Mouse (Mus musculus) heart, embryonic 14.5 days (tissue): Measurements from ENCODE around the gene Rcbtb2. TPM values are rescaled to one million over a fixed set of nuclear protein-coding genes. Genes with fewer than 3 reads are reported as not detected.

Source experiments
- ATAC-seq: fragments of 200-750 bp; cut with Nextera tagmentation; 2 replicates; pipeline ENCODE4 v1.8.0; 2017; ENCODE audit warnings: low read depth, moderate TSS enrichment; ENCODE audit not compliant: insufficient number of reproducible peaks, insufficient read depth, low FRiP score
- H3K27ac ChIP-seq, 2 experiments: fragments of 200-500 bp in 1 of 2; fragments of 300-500 bp in 1 of 2; sonication (generic) in 1 of 2; replicated peaks in 1 of 2; 2 replicates each; pipeline ENCODE4 v1.5.1; 2012 to 2014; ENCODE audit warnings: low read depth in 2 of 2, low read length in 2 of 2, control low read depth in 1 of 2, mild to moderate bottlenecking in 1 of 2, mixed read lengths in 1 of 2; ENCODE audit not compliant: control insufficient read depth in 1 of 2, insufficient read depth in 1 of 2
- H3K27me3 ChIP-seq: fragments of 300-500 bp; sonication (generic); 2 replicates; pipeline ENCODE4 v1.6.1; 2014; ENCODE audit warnings: mild to moderate bottlenecking, low read length, control low read depth; ENCODE audit not compliant: control insufficient read depth, insufficient read depth
- H3K36me3 ChIP-seq: fragments of 300-500 bp; sonication (generic); 2 replicates; pipeline ENCODE4 v1.6.1; 2014; ENCODE audit warnings: mild to moderate bottlenecking, control low read depth, low read length, mixed read lengths; ENCODE audit not compliant: control insufficient read depth, insufficient read depth
- H3K4me1 ChIP-seq, 2 experiments: fragments of 200-500 bp in 1 of 2; fragments of 300-500 bp in 1 of 2; sonication (generic) in 1 of 2; 2 replicates each; pipeline ENCODE4 v1.6.1; 2012 to 2014; ENCODE audit warnings: low read length in 2 of 2, control low read depth in 1 of 2, mixed read lengths in 1 of 2; ENCODE audit not compliant: control insufficient read depth in 2 of 2, insufficient read depth in 2 of 2
- H3K4me2 ChIP-seq: fragments of 300-500 bp; sonication (generic); 2 replicates; pipeline ENCODE4 v1.6.1; 2014; ENCODE audit warnings: mild to moderate bottlenecking, low read length
- H3K4me3 ChIP-seq, 2 experiments: fragments of 200-500 bp in 1 of 2; fragments of 300-500 bp in 1 of 2; sonication (generic) in 1 of 2; 2 replicates each; pipeline ENCODE4 v1.5.1; 2012 to 2014; ENCODE audit warnings: low read length in 2 of 2, mild to moderate bottlenecking in 2 of 2, control low read depth in 1 of 2, low read depth in 1 of 2, moderate library complexity in 1 of 2; ENCODE audit not compliant: control insufficient read depth in 1 of 2, insufficient read depth in 1 of 2
- H3K9ac ChIP-seq: fragments of 300-500 bp; sonication (generic); 2 replicates; pipeline ENCODE4 v1.6.1; 2014; ENCODE audit warnings: mild to moderate bottlenecking, low read length
- H3K9me3 ChIP-seq: fragments of 300-500 bp; sonication (generic); 2 replicates; pipeline ENCODE4 v1.6.1; 2016; ENCODE audit warnings: low read length, control low read depth; ENCODE audit not compliant: control insufficient read depth
- WGBS: fragments of 180-500 bp; shearing (Covaris S2); extraction: QIAGEN DNeasy Blood & Tissue Kit; methylation state at CpG from one replicate; pipeline ENCODE4 v1.1.7; 2014; 5-methylcytosine and 5-hydroxymethylcytosine counted together
- polyA plus RNA-seq: library from polyadenylated mRNA; unstranded; fragments of >200 nt; fragmentation: Nextera tagmentation; extraction: Ambion mirVana; gene quantifications from 2 replicates; pipeline ENCODE4 v1.2.1, GENCODE M21; 2014

The Rcbtb2 gene
- polyA plus RNA-seq, 1 experiment from 2014 or later, result 70.8 TPM

GRCm38 (mm10) chr14:73237848-73238321, 115.0 kb downstream of the Rcbtb2 start, which contains the start of gene Lpar6:
TSS of gene Lpar6 (plus strand) at chr14:73237895.
- peaks cover 2 to 23% of the 10 kb centered on the region in 2 experiments; a peak in 3 of 4 replicates for H3K4me1 ChIP-seq
- peak within 1 kb of the TSS; percentile 84 for H3K9ac ChIP-seq
- H3K36me3 ChIP-seq, result peaks cover 12% of the 10 kb centered on the region; the same call in 1 of the 2 replicates
- WGBS, result under 1% methylated on average over 19 of the region's 19 CpGs
- no peaks in the 10 kb centered on the region for H3K27me3 ChIP-seq
- H3K4me3 ChIP-seq, result peak within 1 kb of the TSS; percentile 53 to 87
- H3K9me3 ChIP-seq, result no peaks in the 10 kb centered on the region
- peak within 1 kb of the TSS; percentile 55 for H3K4me2 ChIP-seq
- peak; percentile 74 for ATAC-seq
- H3K27ac ChIP-seq, result peak within 1 kb of the TSS; percentile 87 to 98

GRCm38 (mm10) chr14:73238498-73239250, 115.8 kb downstream of the Rcbtb2 start:
- H3K9me3 ChIP-seq, result no peaks in the 10 kb centered on the region
- ATAC-seq, result peak; percentile 84
- peak overlapping the region; percentile 53 to 87 for H3K4me3 ChIP-seq
- H3K4me1 ChIP-seq, result peaks cover 2 to 23% of the 10 kb centered on the region in 2 experiments; a peak in 3 of 4 replicates
- peaks cover 12% of the 10 kb centered on the region; the same call in 1 of the 2 replicates for H3K36me3 ChIP-seq
- WGBS, result under 1% methylated on average over 20 of the region's 20 CpGs
- peak overlapping the region; percentile 87 to 98 for H3K27ac ChIP-seq
- peak overlapping the region; percentile 84 for H3K9ac ChIP-seq
- no peaks in the 10 kb centered on the region for H3K27me3 ChIP-seq
- H3K4me2 ChIP-seq, result peak overlapping the region; percentile 55

- peak overlapping the region; percentile 55 for H3K4me2 ChIP-seq
- peak overlapping the region; percentile 84 for H3K9ac ChIP-seq
- no peak for ATAC-seq
- H3K4me1 ChIP-seq, result peaks cover 1 to 21% of the 10 kb centered on the region in 2 experiments; a peak in 3 of 4 replicates
- H3K4me3 ChIP-seq, result peak overlapping the region; percentile 53 to 87
- peak overlapping the region; percentile 87 to 98 for H3K27ac ChIP-seq
- H3K27me3 ChIP-seq, result no peaks in the 10 kb centered on the region
- peaks cover 12% of the 10 kb centered on the region; the same call in 1 of the 2 replicates for H3K36me3 ChIP-seq
- 1% methylated on average over 6 of the region's 6 CpGs for WGBS
- H3K9me3 ChIP-seq, result no peaks in the 10 kb centered on the region
These were observed 116.5 kb downstream of the Rcbtb2 start for GRCm38 (mm10) chr14:73239291-73239690.

GRCm38 (mm10) chr14:73239857-73240256, 117.0 kb downstream of the Rcbtb2 start:
- no peak for ATAC-seq
- Histone ChIP-seq H3K36me3 (peaks cover 12% of the 10 kb centered on the region; the same call in 1 of the 2 replicates), H3K27ac (no peak overlapping the region), H3K4me3 (peak overlapping the region in 1 of 2 experiments; percentile 53; a peak in 2 of 4 replicates), H3K27me3 (no peaks in the 10 kb centered on the region), H3K4me1 (peaks cover 0 to 15% of the 10 kb centered on the region in 2 experiments; a peak in 2 of 4 replicates), H3K4me2 (peak overlapping the region; percentile 56), H3K9me3 (no peaks in the 10 kb centered on the region), H3K9ac (peak overlapping the region; percentile 84)
- WGBS, result 40% methylated on average over 3 of the region's 3 CpGs

GRCm38 (mm10) chr14:73244061-73244597, 121.3 kb downstream of the Rcbtb2 start:
- no peak for ATAC-seq
- Histone ChIP-seq H3K27me3 (no peaks in the 10 kb centered on the region), H3K27ac (no peak overlapping the region), H3K4me1 (peaks cover 0 to 5% of the 10 kb centered on the region in 2 experiments; a peak in 1 of 4 replicates), H3K36me3 (peaks cover 12% of the 10 kb centered on the region; the same call in 1 of the 2 replicates), H3K4me2 (no peak overlapping the region), H3K4me3 (no peak overlapping the region), H3K9ac (no peak overlapping the region), H3K9me3 (no peaks in the 10 kb centered on the region)
- 88% methylated on average over 2 of the region's 2 CpGs for WGBS

GRCm38 (mm10) chr14:73250056-73250455, 127.2 kb downstream of the Rcbtb2 start:
- 91% methylated on average over 2 of the region's 2 CpGs for WGBS
- no peak for ATAC-seq
- Histone ChIP-seq H3K4me2 (no peak overlapping the region), H3K9ac (no peak overlapping the region), H3K27ac (no peak overlapping the region), H3K9me3 (no peaks in the 10 kb centered on the region), H3K27me3 (no peaks in the 10 kb centered on the region), H3K36me3 (no peaks in the 10 kb centered on the region), H3K4me3 (no peak overlapping the region), H3K4me1 (no peaks in the 10 kb centered on the region)

GRCm38 (mm10) chr14:73252276-73252675, 129.4 kb downstream of the Rcbtb2 start:
- Histone ChIP-seq H3K4me2 (no peak overlapping the region), H3K27ac (no peak overlapping the region), H3K27me3 (no peaks in the 10 kb centered on the region), H3K9ac (no peak overlapping the region), H3K4me3 (no peak overlapping the region), H3K36me3 (no peaks in the 10 kb centered on the region), H3K9me3 (no peaks in the 10 kb centered on the region), H3K4me1 (no peaks in the 10 kb centered on the region)
- ATAC-seq, result no peak
- WGBS, result 82% methylated on average over 2 of the region's 2 CpGs
